Mouse (Mus musculus) MEL (cell line): ENCODE measurements around the gene Ctnnbl1. TPM values are rescaled to one million over a fixed set of nuclear protein-coding genes. Genes with fewer than 3 reads are reported as not detected.

Source experiments
- DNase-seq: peaks from one replicate; pipeline ENCODE4 v3.0.0; 2011; ENCODE audit warnings: low read depth, low spot score
- H3K27ac ChIP-seq: 2 replicates; pipeline ENCODE4 v1.5.1; 2012; ENCODE audit warnings: low read depth, mild to moderate bottlenecking, control low read depth, low read length, moderate library complexity; ENCODE audit not compliant: control insufficient read depth
- H3K27me3 ChIP-seq, 2 experiments: fragments of 150-350 bp in 1 of 2; sonication (generic) in 1 of 2; 2 replicates each; pipeline ENCODE4 v1.6.1; 2012; ENCODE audit warnings: low read length in 2 of 2, mild to moderate bottlenecking in 2 of 2, improper control_type of control experiment in 1 of 2, moderate library complexity in 1 of 2; ENCODE audit not compliant: insufficient read depth in 2 of 2, control insufficient read depth in 1 of 2
- H3K36me3 ChIP-seq, 2 experiments: 2 replicates each; pipeline ENCODE4 v1.6.1; 2012 to 2014; ENCODE audit warnings: low read length in 2 of 2, improper control_type of control experiment in 1 of 2, inconsistent platforms in 1 of 2, mild to moderate bottlenecking in 1 of 2; ENCODE audit not compliant: insufficient read depth in 2 of 2, control insufficient read depth in 1 of 2
- H3K4me1 ChIP-seq, 2 experiments: fragments of 150-350 bp in 1 of 2; sonication (generic) in 1 of 2; 2 replicates each; pipeline ENCODE4 v1.6.1; 2012; ENCODE audit warnings: low read length in 2 of 2, improper control_type of control experiment in 1 of 2, mild to moderate bottlenecking in 1 of 2; ENCODE audit not compliant: insufficient read depth in 2 of 2, control insufficient read depth in 1 of 2
- H3K4me3 ChIP-seq, 2 experiments: fragments of 150-350 bp in 1 of 2; sonication (generic) in 1 of 2; 2 replicates each; pipeline ENCODE4 v1.5.1; 2012; ENCODE audit warnings: low read depth in 2 of 2, low read length in 2 of 2, mild to moderate bottlenecking in 2 of 2, moderate library complexity in 2 of 2, control low read depth in 1 of 2, improper control_type of control experiment in 1 of 2; ENCODE audit not compliant: control insufficient read depth in 1 of 2, insufficient read depth in 1 of 2
- H3K79me2 ChIP-seq: 2 replicates; pipeline ENCODE4 v1.6.1; 2012; ENCODE audit warnings: mild to moderate bottlenecking, low read length, moderate library complexity; ENCODE audit not compliant: control insufficient read depth, poor library complexity, insufficient read depth
- H3K9ac ChIP-seq: 2 replicates; pipeline ENCODE4 v1.6.1; 2012; ENCODE audit warnings: low read depth, mild to moderate bottlenecking, control low read depth, low read length, moderate library complexity; ENCODE audit not compliant: control insufficient read depth, poor library complexity, severe bottlenecking
- H3K9me3 ChIP-seq: fragments of 150-350 bp; sonication (generic); replicated peaks from 2 replicates; pipeline ENCODE4 v1.6.1; 2012; ENCODE audit warnings: mild to moderate bottlenecking, low read length, improper control_type of control experiment, moderate library complexity; ENCODE audit not compliant: insufficient read depth
- BHLHE40 ChIP-seq: IDR thresholded peaks from 2 replicates; pipeline ENCODE4 v1.6.1; 2012; ENCODE audit warnings: low read depth, mild to moderate bottlenecking, inconsistent platforms, low read length, improper control_type of control experiment, borderline replicate concordance
- CHD2 ChIP-seq: IDR thresholded peaks from 2 replicates; pipeline ENCODE4 v1.6.1; 2011; ENCODE audit warnings: low read length, improper control_type of control experiment
- CTCF ChIP-seq, 3 experiments: IDR thresholded peaks in 2 of 3; conservative IDR thresholded peaks in 1 of 3; 2 replicates each; pipeline ENCODE4 v1.5.1; 2011 to 2012; ENCODE audit warnings: low read length in 3 of 3, low read depth in 2 of 3, mild to moderate bottlenecking in 2 of 3, improper control_type of control experiment in 1 of 3, inconsistent platforms in 1 of 3, mixed read lengths in 1 of 3, moderate library complexity in 1 of 3; ENCODE audit not compliant: control insufficient read depth in 1 of 3, insufficient read depth in 1 of 3, poor library complexity in 1 of 3, severe bottlenecking in 1 of 3
- E2F4 ChIP-seq: IDR thresholded peaks from 2 replicates; pipeline ENCODE4 v1.6.1; 2011; ENCODE audit warnings: low read depth, low read length, improper control_type of control experiment, borderline replicate concordance
- EP300 ChIP-seq, 2 experiments: IDR thresholded peaks; 2 replicates each; pipeline ENCODE4 v1.6.1; 2011; ENCODE audit warnings: improper control_type of control experiment in 2 of 2, low read length in 2 of 2, low read depth in 1 of 2, mild to moderate bottlenecking in 1 of 2
- ETS1 ChIP-seq: IDR thresholded peaks from 2 replicates; pipeline ENCODE4 v1.6.1; 2012; ENCODE audit warnings: low read depth, mild to moderate bottlenecking, inconsistent platforms, low read length, improper control_type of control experiment, moderate library complexity
- GABPA ChIP-seq: IDR thresholded peaks from 2 replicates; pipeline ENCODE4 v1.6.1; 2012; ENCODE audit warnings: low read depth, mild to moderate bottlenecking, inconsistent platforms, low read length, improper control_type of control experiment, moderate library complexity
- GATA1 ChIP-seq: IDR thresholded peaks from 2 replicates; pipeline ENCODE4 v1.6.1; 2011; ENCODE audit warnings: low read depth, low read length, improper control_type of control experiment
- HCFC1 ChIP-seq: IDR thresholded peaks from 2 replicates; pipeline ENCODE4 v1.6.1; 2012; ENCODE audit warnings: low read depth, mild to moderate bottlenecking, inconsistent platforms, low read length, improper control_type of control experiment, moderate library complexity
- JUND ChIP-seq: IDR thresholded peaks from 2 replicates; pipeline ENCODE4 v1.6.1; 2011; ENCODE audit warnings: low read depth, mild to moderate bottlenecking, improper control_type of control experiment, low read length
- KAT2A ChIP-seq: conservative IDR thresholded peaks from 2 replicates; pipeline ENCODE4 v1.6.1; 2012; ENCODE audit warnings: low read depth, low read length, improper control_type of control experiment, inconsistent platforms
- MAFK ChIP-seq: IDR thresholded peaks from 2 replicates; pipeline ENCODE4 v1.6.1; 2011; ENCODE audit warnings: low read depth, mild to moderate bottlenecking, low read length, improper control_type of control experiment, borderline replicate concordance
- MAX ChIP-seq: IDR thresholded peaks from 2 replicates; pipeline ENCODE4 v1.6.1; 2011; ENCODE audit warnings: low read length, improper control_type of control experiment
- MAZ ChIP-seq: IDR thresholded peaks from 2 replicates; pipeline ENCODE4 v1.6.1; 2012; ENCODE audit warnings: low read depth, mild to moderate bottlenecking, inconsistent platforms, low read length, improper control_type of control experiment
- MEF2A ChIP-seq: IDR thresholded peaks from 2 replicates; pipeline ENCODE4 v1.6.1; 2014; ENCODE audit warnings: low read depth, mild to moderate bottlenecking, inconsistent platforms, low read length, improper control_type of control experiment; ENCODE audit not compliant: poor library complexity, insufficient replicate concordance, severe bottlenecking; ENCODE audit errors: extremely low read depth
- MXI1 ChIP-seq: IDR thresholded peaks from 2 replicates; pipeline ENCODE4 v1.6.1; 2011; ENCODE audit warnings: mild to moderate bottlenecking, low read depth, low read length, improper control_type of control experiment
- MYB ChIP-seq: IDR thresholded peaks from 2 replicates; pipeline ENCODE4 v1.6.1; 2011; ENCODE audit warnings: mild to moderate bottlenecking, low read depth, low read length, improper control_type of control experiment
- MYC ChIP-seq: IDR thresholded peaks from 2 replicates; pipeline ENCODE4 v1.6.1; 2011; ENCODE audit warnings: low read depth, mild to moderate bottlenecking, low read length, improper control_type of control experiment, moderate library complexity
- NELFE ChIP-seq: IDR thresholded peaks from 2 replicates; pipeline ENCODE4 v1.6.1; 2011; ENCODE audit warnings: low read depth, low read length, improper control_type of control experiment
- NRF1 ChIP-seq: IDR thresholded peaks from 2 replicates; pipeline ENCODE4 v1.6.1; 2014; ENCODE audit warnings: low read depth, mild to moderate bottlenecking, inconsistent platforms, low read length, improper control_type of control experiment, moderate library complexity; ENCODE audit not compliant: poor library complexity, insufficient read depth, severe bottlenecking
- POLR2A ChIP-seq, 2 experiments: IDR thresholded peaks; 2 replicates each; pipeline ENCODE4 v1.6.1; 2011 to 2012; ENCODE audit warnings: low read length in 2 of 2, mild to moderate bottlenecking in 2 of 2, control low read depth in 1 of 2, improper control_type of control experiment in 1 of 2, low read depth in 1 of 2, moderate library complexity in 1 of 2; ENCODE audit not compliant: control insufficient read depth in 1 of 2, insufficient read depth in 1 of 2, poor library complexity in 1 of 2
- POLR2AphosphoS2 ChIP-seq: IDR thresholded peaks from 2 replicates; pipeline ENCODE4 v1.6.1; 2011; ENCODE audit warnings: low read length, improper control_type of control experiment
- POLR2AphosphoS5 ChIP-seq: IDR thresholded peaks from 2 replicates; pipeline ENCODE4 v1.6.1; 2012; ENCODE audit warnings: low read depth, borderline replicate concordance, mild to moderate bottlenecking, inconsistent platforms, low read length, moderate library complexity, mixed read lengths
- RAD21 ChIP-seq: IDR thresholded peaks from 2 replicates; pipeline ENCODE4 v1.6.1; 2011; ENCODE audit warnings: mild to moderate bottlenecking, low read depth, low read length, improper control_type of control experiment
- SIN3A ChIP-seq: IDR thresholded peaks from 2 replicates; pipeline ENCODE4 v1.6.1; 2012; ENCODE audit warnings: low read length, improper control_type of control experiment, inconsistent platforms
- SMC3 ChIP-seq: IDR thresholded peaks from 2 replicates; pipeline ENCODE4 v1.6.1; 2011; ENCODE audit warnings: low read depth, low read length, improper control_type of control experiment
- TAL1 ChIP-seq: IDR thresholded peaks from 2 replicates; pipeline ENCODE4 v1.6.1; 2012; ENCODE audit warnings: mild to moderate bottlenecking, inconsistent platforms, low read length, moderate library complexity, mixed read lengths
- TBP ChIP-seq: IDR thresholded peaks from 2 replicates; pipeline ENCODE4 v1.8.0; 2011; ENCODE audit warnings: low read depth, low read length, improper control_type of control experiment
- TCF12 ChIP-seq: IDR thresholded peaks from 2 replicates; pipeline ENCODE4 v1.6.1; 2014; ENCODE audit warnings: low read depth, mild to moderate bottlenecking, inconsistent platforms, low read length, improper control_type of control experiment, moderate library complexity
- UBTF ChIP-seq: IDR thresholded peaks from 2 replicates; pipeline ENCODE4 v1.6.1; 2012; ENCODE audit warnings: low read depth, mild to moderate bottlenecking, inconsistent platforms, low read length, improper control_type of control experiment, moderate library complexity, borderline replicate concordance; ENCODE audit not compliant: insufficient read depth
- USF1 ChIP-seq: IDR thresholded peaks from 2 replicates; pipeline ENCODE4 v1.6.1; 2014; ENCODE audit warnings: low read depth, mild to moderate bottlenecking, inconsistent platforms, low read length, improper control_type of control experiment, moderate library complexity
- USF2 ChIP-seq, 2 experiments: IDR thresholded peaks; 2 replicates each; pipeline ENCODE4 v1.6.1; 2011 to 2012; ENCODE audit warnings: improper control_type of control experiment in 2 of 2, low read length in 2 of 2, borderline replicate concordance in 1 of 2, inconsistent platforms in 1 of 2, low read depth in 1 of 2, mild to moderate bottlenecking in 1 of 2; ENCODE audit not compliant: insufficient read depth in 1 of 2
- ZC3H11A ChIP-seq: IDR thresholded peaks from 2 replicates; pipeline ENCODE4 v1.6.1; 2012; ENCODE audit warnings: low read depth, mild to moderate bottlenecking, inconsistent platforms, low read length, improper control_type of control experiment
- ZKSCAN1 ChIP-seq: IDR thresholded peaks from 2 replicates; pipeline ENCODE4 v1.6.1; 2012; ENCODE audit warnings: low read depth, mild to moderate bottlenecking, inconsistent platforms, low read length, improper control_type of control experiment, moderate library complexity
- ZMIZ1 ChIP-seq: IDR thresholded peaks from 2 replicates; pipeline ENCODE4 v1.6.1; 2012; ENCODE audit warnings: low read depth, mild to moderate bottlenecking, inconsistent platforms, low read length, improper control_type of control experiment, moderate library complexity
- ZNF384 ChIP-seq: IDR thresholded peaks from 2 replicates; pipeline ENCODE4 v1.6.1; 2012; ENCODE audit warnings: low read depth, mild to moderate bottlenecking, inconsistent platforms, low read length, improper control_type of control experiment
- polyA plus RNA-seq, 2 experiments: library from polyadenylated mRNA; stranded (reverse) in 1 of 2; unstranded in 1 of 2; fragments of >175 nt in 1 of 2; fragments of >200 nt in 1 of 2; gene quantifications; 2 replicates each; pipeline versions ENCODE4 v1.2.1 to v1.2.4; 2012; ENCODE audit warnings: low replicate concordance in 2 of 2, low read depth in 1 of 2; ENCODE audit not compliant: insufficient read length in 2 of 2, insufficient read depth in 1 of 2, missing spikeins in 1 of 2
- total RNA-seq: library from RNA; depleted of rRNA; stranded (reverse); fragments of 300-350 nt; gene quantifications from 2 replicates; pipeline ENCODE4 v1.2.3, GENCODE M21; 2012

Ctnnbl1 gene
- total and polyA plus RNA-seq, 3 experiments = 60.7 to 61.7 TPM; not detected in 1

DNA sequence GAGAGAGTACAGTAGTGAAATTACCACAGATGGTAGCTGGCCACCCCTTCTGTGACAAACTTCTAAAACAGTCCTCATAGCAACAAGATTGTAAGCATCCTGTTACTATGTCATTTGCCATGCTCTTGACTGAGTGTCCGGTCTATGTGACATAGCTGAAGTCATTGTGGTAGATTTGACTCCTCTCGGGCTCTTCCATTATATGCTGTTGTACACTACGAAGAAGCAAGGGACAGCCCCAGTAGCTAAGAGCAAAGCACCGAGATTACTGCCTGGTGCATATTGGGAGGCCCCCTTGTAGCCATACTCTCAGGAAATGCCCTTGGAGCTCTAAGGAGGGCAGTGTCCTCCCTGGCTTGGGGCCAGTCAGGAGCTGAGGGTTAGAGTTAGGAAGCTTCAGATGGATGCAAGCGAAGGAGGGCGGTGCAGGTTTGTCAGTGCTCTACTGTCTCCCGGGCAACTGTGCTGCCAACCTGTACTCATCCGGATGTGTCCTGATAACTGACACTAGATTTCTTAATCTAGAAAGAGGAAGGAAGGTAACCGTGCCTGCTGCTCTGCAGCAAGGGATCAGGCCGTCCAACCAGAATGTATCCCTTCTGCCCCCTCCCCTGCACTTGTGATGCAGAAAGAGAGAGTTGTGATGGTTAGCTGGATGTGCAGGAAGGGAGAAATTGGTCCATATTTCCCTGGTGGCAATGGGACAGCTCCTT lies 55.8 kb downstream of the Ctnnbl1 start:
- Histone ChIP-seq H3K36me3 (peaks cover 0 to 23% of the 10 kb centered on the region in 2 experiments; a peak in 2 of 4 replicates), H3K9me3 (no peaks in the 10 kb centered on the region), H3K79me2 (no peaks in the 10 kb centered on the region), H3K4me1 (peaks cover 6 to 24% of the 10 kb centered on the region in 2 experiments), H3K4me3 (peak overlapping the region; percentile 1 to 14; a peak in 2 of 4 replicates), H3K27me3 (no peaks in the 10 kb centered on the region), H3K27ac (peak overlapping the region; percentile 90), H3K9ac (no peak overlapping the region)
- DNase-seq = peak; percentile 74
- TF ChIP-seq POLR2AphosphoS2 = no peak
- TF ChIP-seq ZNF384 = no peak
- peak; percentile 49; the same call in 1 of the 2 replicates for TF ChIP-seq TCF12
- TF ChIP-seq GATA1 = peak; percentile 70
- TF ChIP-seq CHD2 = no peak
- TF ChIP-seq ZC3H11A = no peak
- TF ChIP-seq MEF2A = no peak
- TF ChIP-seq MYC = no peak
- no peak; the same call in none of the 2 replicates for TF ChIP-seq SIN3A
- TF ChIP-seq POLR2AphosphoS5 = no peak
- no peak; the same call in 1 of the 2 replicates for TF ChIP-seq TBP
- TF ChIP-seq ZKSCAN1 = no peak
- no peak for TF ChIP-seq UBTF
- no peak for TF ChIP-seq GABPA
- TF ChIP-seq RAD21 = no peak
- TF ChIP-seq ETS1 = peak; percentile 54; the same call in 1 of the 2 replicates
- TF ChIP-seq KAT2A = no peak
- TF ChIP-seq MYB = 0 out of 2 replicates have a peak, but pooled peaks have one; percentile 34
- no peak for TF ChIP-seq CTCF (IDR thresholded peaks at IDR 0.05 in 2 of 3, conservative IDR thresholded peaks at IDR 0.05 in 1 of 3; ENCODE audit: control insufficient read depth in 1 of 3, insufficient read depth in 1 of 3, low read depth in 2 of 3, low read length in 3 of 3, poor library complexity in 1 of 3, severe bottlenecking in 1 of 3)
- no peak for TF ChIP-seq MAFK
- TF ChIP-seq POLR2A (IDR thresholded peaks at IDR 0.05; ENCODE audit: control insufficient read depth in 1 of 2, insufficient read depth in 1 of 2, low read depth in 1 of 2, low read length in 2 of 2, poor library complexity in 1 of 2) = no peak
- TF ChIP-seq NELFE = no peak
- TF ChIP-seq TAL1 = no peak
- no peak for TF ChIP-seq NRF1
- no peak for TF ChIP-seq USF1
- no peak for TF ChIP-seq USF2 (IDR thresholded peaks at IDR 0.05; ENCODE audit: borderline replicate concordance in 1 of 2, insufficient read depth in 1 of 2, low read depth in 1 of 2, low read length in 2 of 2)
- no peak for TF ChIP-seq MAX
- no peak for TF ChIP-seq MXI1
- no peak for TF ChIP-seq MAZ
- no peak for TF ChIP-seq HCFC1
- no peak for TF ChIP-seq SMC3
- no peak for TF ChIP-seq ZMIZ1
- TF ChIP-seq JUND = no peak
- TF ChIP-seq BHLHE40 = peak; percentile 54; the same call in 1 of the 2 replicates
- no peak for TF ChIP-seq E2F4
- TF ChIP-seq EP300 (IDR thresholded peaks at IDR 0.05; ENCODE audit: low read depth in 1 of 2, low read length in 2 of 2) = peak; percentile 45 to 78; a peak in 3 of 4 replicates
